Mouse (Mus musculus): ENCODE results near the gene AL732309.1. TPM values are rescaled to one million over a fixed set of nuclear protein-coding genes. Genes with fewer than 3 reads are reported as not detected.
"Not testable (repeated sequence)": the region's sequence is repeated elsewhere in the genome, so short reads cannot be mapped to it uniquely, and the experiment has no call there.

Gene AL732309.1
- polyA plus RNA-seq, 1 experiment, result not detected

- peak within 1 kb of the TSS; percentile 77 for H3K9ac ChIP-seq (ENCODE audit: low read depth, poor library complexity, severe bottlenecking)
- peaks cover 5% of the 10 kb centered on the region for H3K4me1 ChIP-seq (ENCODE audit: control insufficient read depth, insufficient read depth, low read length)
- H3K27me3 ChIP-seq (ENCODE audit: control insufficient read depth, insufficient read depth, low read length, poor library complexity, severe bottlenecking), result no peaks in the 10 kb centered on the region
- H3K27ac ChIP-seq (ENCODE audit: insufficient read depth, low read length), result peak within 1 kb of the TSS; percentile 78
- H3K36me3 ChIP-seq (ENCODE audit: control insufficient read depth, insufficient read depth, low read length, poor library complexity, severe bottlenecking), result no peaks in the 10 kb centered on the region
- TF ChIP-seq POLR2A (IDR thresholded peaks at IDR 0.05; ENCODE audit: insufficient read depth, low read length), result no peak
- no peak for TF ChIP-seq EP300 (IDR thresholded peaks at IDR 0.05; ENCODE audit: insufficient read depth, low read depth, low read length)
- no peak for TF ChIP-seq CTCF (IDR thresholded peaks at IDR 0.05; ENCODE audit: low read depth, low read length)
- no peaks in the 10 kb centered on the region for H3K9me3 ChIP-seq (replicated peaks; ENCODE audit: control insufficient read depth, insufficient read depth, low read length, poor library complexity, severe bottlenecking)
- H3K4me3 ChIP-seq (ENCODE audit: low read depth, low read length), result peak within 1 kb of the TSS; percentile 84
These were observed 15.7 kb upstream of the AL732309.1 start, which contains the start of gene Tprn for GRCm38 (mm10) chr2:25262291-25262767. Gene Tprn (plus strand): TSS chr2:25262618.

DNA sequence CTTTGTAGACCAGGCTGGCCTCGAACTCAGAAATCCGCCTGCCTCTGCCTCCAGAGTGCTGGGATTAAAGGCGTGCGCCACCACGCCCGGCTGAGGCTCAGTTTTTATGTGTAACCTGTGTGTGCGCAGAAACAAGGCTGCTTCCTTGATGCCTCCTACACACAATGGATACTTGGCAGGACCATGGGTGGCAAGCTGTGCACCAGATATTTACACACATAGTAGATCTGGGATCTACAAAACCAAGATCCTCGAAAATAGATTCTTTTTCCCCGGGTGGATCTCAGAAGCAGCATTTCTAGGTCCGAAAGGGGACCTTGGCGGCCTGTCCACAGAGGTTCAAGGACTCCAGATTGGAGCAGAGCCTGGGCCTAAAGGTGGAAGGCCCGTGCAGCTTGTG lies 15.2 kb upstream of the AL732309.1 start:
- H3K9ac ChIP-seq (ENCODE audit: low read depth, poor library complexity, severe bottlenecking), result peak overlapping the region; percentile 65
- no peaks in the 10 kb centered on the region for H3K9me3 ChIP-seq (replicated peaks; ENCODE audit: control insufficient read depth, insufficient read depth, low read length, poor library complexity, severe bottlenecking)
- H3K36me3 ChIP-seq (ENCODE audit: control insufficient read depth, insufficient read depth, low read length, poor library complexity, severe bottlenecking), result no peaks in the 10 kb centered on the region
- no peaks in the 10 kb centered on the region for H3K27me3 ChIP-seq (ENCODE audit: control insufficient read depth, insufficient read depth, low read length, poor library complexity, severe bottlenecking)
- TF ChIP-seq CTCF (IDR thresholded peaks at IDR 0.05; ENCODE audit: low read depth, low read length), result no peak
- TF ChIP-seq POLR2A (IDR thresholded peaks at IDR 0.05; ENCODE audit: insufficient read depth, low read length), result no peak
- no peak for TF ChIP-seq EP300 (IDR thresholded peaks at IDR 0.05; ENCODE audit: insufficient read depth, low read depth, low read length)
- H3K4me1 ChIP-seq (ENCODE audit: control insufficient read depth, insufficient read depth, low read length), result peaks cover 5% of the 10 kb centered on the region
- H3K27ac ChIP-seq (ENCODE audit: insufficient read depth, low read length), result peak overlapping the region; percentile 78
- H3K4me3 ChIP-seq (ENCODE audit: low read depth, low read length), result peak overlapping the region; percentile 84

DNA sequence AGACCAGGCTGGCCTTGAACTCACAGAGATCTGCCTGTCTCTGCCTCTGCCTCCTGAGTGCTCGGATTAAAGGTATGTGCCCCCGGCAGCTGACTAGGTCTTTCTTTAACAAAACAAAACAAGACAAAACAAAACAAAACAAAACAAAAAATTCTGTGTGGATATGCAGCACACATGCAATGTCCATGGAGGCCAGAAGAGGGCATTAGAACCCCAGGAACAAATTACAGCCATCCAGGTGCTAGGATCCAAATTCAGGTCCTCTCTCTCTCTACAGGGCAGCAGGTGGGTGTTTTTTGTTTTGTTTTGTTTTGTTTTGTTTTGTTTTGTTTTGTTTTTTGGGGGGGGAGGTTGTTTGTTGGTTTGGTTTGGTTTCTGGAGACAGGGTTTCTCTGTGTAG lies 12.2 kb upstream of the AL732309.1 start:
- Histone ChIP-seq H3K9me3 (replicated peaks; ENCODE audit: control insufficient read depth, insufficient read depth, low read length, poor library complexity, severe bottlenecking) (no peaks in the 10 kb centered on the region), H3K4me3 (ENCODE audit: low read depth, low read length) (no peak overlapping the region), H3K9ac (ENCODE audit: low read depth, poor library complexity, severe bottlenecking) (no peak overlapping the region), H3K27me3 (ENCODE audit: control insufficient read depth, insufficient read depth, low read length, poor library complexity, severe bottlenecking) (no peaks in the 10 kb centered on the region), H3K4me1 (ENCODE audit: control insufficient read depth, insufficient read depth, low read length) (peaks cover under 1% of the 10 kb centered on the region), H3K27ac (ENCODE audit: insufficient read depth, low read length) (no peak overlapping the region), H3K36me3 (ENCODE audit: control insufficient read depth, insufficient read depth, low read length, poor library complexity, severe bottlenecking) (no peaks in the 10 kb centered on the region)
- TF ChIP-seq EP300 (IDR thresholded peaks at IDR 0.05; ENCODE audit: insufficient read depth, low read depth, low read length) (no peak), POLR2A (IDR thresholded peaks at IDR 0.05; ENCODE audit: insufficient read depth, low read length) (no peak), CTCF (IDR thresholded peaks at IDR 0.05; ENCODE audit: low read depth, low read length) (peak; percentile 23)

DNA sequence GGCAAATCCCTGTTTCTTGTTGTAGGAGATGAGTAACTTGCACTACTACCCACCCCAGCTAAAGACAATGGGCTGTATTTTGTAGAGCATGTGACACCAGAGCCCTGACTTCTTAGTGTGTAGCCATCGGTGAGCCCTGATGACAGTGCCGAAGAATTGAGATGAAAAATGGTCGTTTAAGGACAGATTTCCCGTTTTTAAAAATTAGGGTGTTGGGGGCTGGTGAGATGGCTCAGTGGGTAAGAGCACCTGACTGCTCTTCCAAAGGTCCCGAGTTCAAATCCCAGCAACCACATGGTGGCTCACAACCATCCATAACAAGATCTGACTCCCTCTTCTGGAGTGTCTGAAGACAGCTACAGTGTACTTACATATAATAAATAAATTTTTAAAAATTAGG lies 10.6 kb upstream of the AL732309.1 start:
- H3K9me3 ChIP-seq (replicated peaks; ENCODE audit: control insufficient read depth, insufficient read depth, low read length, poor library complexity, severe bottlenecking); H3K9ac ChIP-seq (ENCODE audit: low read depth, poor library complexity, severe bottlenecking): not testable (repeated sequence)

DNA sequence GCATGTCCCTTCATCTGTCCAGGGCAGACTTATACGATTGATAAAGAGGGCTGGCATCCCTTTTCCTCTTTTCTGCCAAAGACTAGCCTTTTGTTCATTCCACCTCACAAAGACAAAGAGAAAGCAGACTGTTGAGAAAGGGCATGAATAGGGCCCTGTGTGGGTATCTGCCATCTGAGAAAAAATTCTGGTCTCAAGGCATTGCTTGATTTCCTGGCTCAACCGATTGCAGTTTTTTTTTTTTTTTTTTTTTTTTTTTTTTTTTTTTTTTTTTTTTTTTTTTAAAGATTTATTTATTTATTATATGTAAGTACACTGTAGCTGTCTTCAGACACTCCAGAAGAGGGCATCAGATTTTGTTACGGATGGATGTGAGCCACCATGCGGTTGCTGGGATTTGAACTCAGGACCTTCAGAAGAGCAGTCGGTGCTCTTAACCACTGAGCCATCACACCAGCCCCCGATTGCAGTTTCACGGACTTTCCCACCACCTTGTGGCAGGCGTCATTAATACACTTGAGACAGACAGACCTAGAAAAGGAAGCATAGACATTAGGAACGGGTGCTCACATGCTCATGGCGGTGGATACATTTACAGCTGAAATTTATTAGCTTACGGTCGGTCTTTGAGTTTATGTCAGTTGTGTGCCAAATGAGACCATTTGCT lies 9.9 kb upstream of the AL732309.1 start:
- Histone ChIP-seq H3K9ac (ENCODE audit: low read depth, poor library complexity, severe bottlenecking) (peak overlapping the region; percentile 68), H3K4me3 (ENCODE audit: low read depth, low read length) (peak overlapping the region; percentile 28)
- TF ChIP-seq CTCF (IDR thresholded peaks at IDR 0.05; ENCODE audit: low read depth, low read length), result peak; percentile 34

More for the DNA sequence above, 10.6 kb upstream of the AL732309.1 start:
- H3K4me1 ChIP-seq (ENCODE audit: control insufficient read depth, insufficient read depth, low read length); H3K4me3 ChIP-seq (ENCODE audit: low read depth, low read length); H3K27me3 ChIP-seq (ENCODE audit: control insufficient read depth, insufficient read depth, low read length, poor library complexity, severe bottlenecking); H3K27ac ChIP-seq (ENCODE audit: insufficient read depth, low read length); H3K36me3 ChIP-seq (ENCODE audit: control insufficient read depth, insufficient read depth, low read length, poor library complexity, severe bottlenecking): not testable (repeated sequence)

DNA sequence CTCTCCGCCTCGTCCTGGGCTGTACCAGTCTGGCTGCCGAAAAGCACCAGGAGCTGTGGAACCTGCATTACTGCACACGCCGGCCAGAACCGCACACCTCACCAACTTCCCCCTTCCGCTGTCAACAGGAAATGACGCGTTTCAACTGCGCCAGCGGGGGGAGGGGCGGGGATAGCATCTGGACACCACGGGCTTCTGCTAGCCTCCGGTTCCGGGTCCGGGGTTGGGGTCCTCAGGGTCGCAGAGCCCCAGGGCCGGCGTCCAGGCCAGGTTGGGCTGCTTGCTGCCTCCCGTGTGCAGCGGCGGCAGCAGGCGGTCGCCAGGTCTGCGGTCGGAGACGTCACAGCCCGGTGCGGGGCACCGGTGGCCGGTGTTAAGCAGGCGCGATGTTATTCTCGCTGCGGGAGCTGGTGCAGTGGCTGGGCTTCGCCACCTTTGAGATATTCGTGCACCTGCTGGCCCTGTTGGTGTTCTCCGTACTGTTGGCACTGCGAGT lies 8.7 kb upstream of the AL732309.1 start, which contains the start of gene Tmem203:
Tmem203 (plus strand) TSS at position 156 of the 496 bp plus-strand sequence.
- no peaks in the 10 kb centered on the region for H3K9me3 ChIP-seq (replicated peaks; ENCODE audit: control insufficient read depth, insufficient read depth, low read length, poor library complexity, severe bottlenecking)
- no peaks in the 10 kb centered on the region for H3K27me3 ChIP-seq (ENCODE audit: control insufficient read depth, insufficient read depth, low read length, poor library complexity, severe bottlenecking)
- peaks cover 8% of the 10 kb centered on the region for H3K36me3 ChIP-seq (ENCODE audit: control insufficient read depth, insufficient read depth, low read length, poor library complexity, severe bottlenecking)
- no peaks in the 10 kb centered on the region for H3K4me1 ChIP-seq (ENCODE audit: control insufficient read depth, insufficient read depth, low read length)
- peak within 1 kb of the TSS; percentile 82 for H3K4me3 ChIP-seq (ENCODE audit: low read depth, low read length)
- H3K9ac ChIP-seq (ENCODE audit: low read depth, poor library complexity, severe bottlenecking), result peak within 1 kb of the TSS; percentile 68
- TF ChIP-seq CTCF (IDR thresholded peaks at IDR 0.05; ENCODE audit: low read depth, low read length), result no peak
- peak; percentile 66 for TF ChIP-seq POLR2A (IDR thresholded peaks at IDR 0.05; ENCODE audit: insufficient read depth, low read length)
- TF ChIP-seq EP300 (IDR thresholded peaks at IDR 0.05; ENCODE audit: insufficient read depth, low read depth, low read length), result peak; percentile 78
- 0 out of 2 replicates have a peak within 1 kb of the TSS, but pooled peaks have one; percentile 2 for H3K27ac ChIP-seq (ENCODE audit: insufficient read depth, low read length)

More for the DNA sequence above, 9.9 kb upstream of the AL732309.1 start:
- H3K9me3 ChIP-seq (replicated peaks; ENCODE audit: control insufficient read depth, insufficient read depth, low read length, poor library complexity, severe bottlenecking); H3K36me3 ChIP-seq (ENCODE audit: control insufficient read depth, insufficient read depth, low read length, poor library complexity, severe bottlenecking); H3K27ac ChIP-seq (ENCODE audit: insufficient read depth, low read length); H3K4me1 ChIP-seq (ENCODE audit: control insufficient read depth, insufficient read depth, low read length); H3K27me3 ChIP-seq (ENCODE audit: control insufficient read depth, insufficient read depth, low read length, poor library complexity, severe bottlenecking): not testable (repeated sequence)
